Mouse (Mus musculus): ENCODE measurements around the gene Ppox. TPM values are rescaled to one million over a fixed set of nuclear protein-coding genes. Genes with fewer than 3 reads are reported as not detected.
A peak's percentile ranks its signal among the peaks of the same experiment; 100 is the strongest.
"Not testable (repeated sequence)": the region's sequence is repeated elsewhere in the genome, so short reads cannot be mapped to it uniquely, and the experiment has no call there.

The Ppox gene
- polyA plus RNA-seq, 1 experiment from 2014 or later, result 61.5 TPM

- Histone ChIP-seq H3K9me3 (no peaks in the 10 kb centered on the region), H3K4me2 (replicated peaks) (peak overlapping the region; percentile 83), H3K4me1 (peaks cover 55% of the 10 kb centered on the region), H3K27ac (replicated peaks) (peak overlapping the region; percentile 62), H3K36me3 (peaks cover 14% of the 10 kb centered on the region), H3K4me3 (peak overlapping the region; percentile 83; the same call in 1 of the 2 replicates), H3K27me3 (peaks cover 8% of the 10 kb centered on the region; the same call in 1 of the 2 replicates), H3K9ac (replicated peaks) (0 out of 2 replicates have a peak overlapping the region, but pooled peaks have one; percentile 38)
- 22% methylated on average over 4 of the region's 4 CpGs for WGBS
- no peak for ATAC-seq (ENCODE audit: low FRiP score, low read depth)
These were observed 33.1 kb downstream of the Ppox start for GRCm38 (mm10) chr1:171247916-171248315.

GRCm38 (mm10) chr1:171247453-171247841, 33.5 kb downstream of the Ppox start:
- H3K4me2 ChIP-seq (replicated peaks), result peak overlapping the region; percentile 83
- WGBS, result 19% methylated on average over 13 of the region's 13 CpGs
- H3K4me3 ChIP-seq, result peak overlapping the region; percentile 83
- ATAC-seq (ENCODE audit: low FRiP score, low read depth), result peak; percentile 3; the same call in 1 of the 2 replicates
- H3K36me3 ChIP-seq, result peaks cover 19% of the 10 kb centered on the region
- no peaks in the 10 kb centered on the region for H3K9me3 ChIP-seq
- peak overlapping the region; percentile 38; the same call in 1 of the 2 replicates for H3K9ac ChIP-seq (replicated peaks)
- H3K27ac ChIP-seq (replicated peaks), result peak overlapping the region; percentile 62
- H3K27me3 ChIP-seq, result 0 out of 2 replicates have a peak, but pooled peaks cover 5% of the 10 kb centered on the region
- H3K4me1 ChIP-seq, result peaks cover 53% of the 10 kb centered on the region

DNA sequence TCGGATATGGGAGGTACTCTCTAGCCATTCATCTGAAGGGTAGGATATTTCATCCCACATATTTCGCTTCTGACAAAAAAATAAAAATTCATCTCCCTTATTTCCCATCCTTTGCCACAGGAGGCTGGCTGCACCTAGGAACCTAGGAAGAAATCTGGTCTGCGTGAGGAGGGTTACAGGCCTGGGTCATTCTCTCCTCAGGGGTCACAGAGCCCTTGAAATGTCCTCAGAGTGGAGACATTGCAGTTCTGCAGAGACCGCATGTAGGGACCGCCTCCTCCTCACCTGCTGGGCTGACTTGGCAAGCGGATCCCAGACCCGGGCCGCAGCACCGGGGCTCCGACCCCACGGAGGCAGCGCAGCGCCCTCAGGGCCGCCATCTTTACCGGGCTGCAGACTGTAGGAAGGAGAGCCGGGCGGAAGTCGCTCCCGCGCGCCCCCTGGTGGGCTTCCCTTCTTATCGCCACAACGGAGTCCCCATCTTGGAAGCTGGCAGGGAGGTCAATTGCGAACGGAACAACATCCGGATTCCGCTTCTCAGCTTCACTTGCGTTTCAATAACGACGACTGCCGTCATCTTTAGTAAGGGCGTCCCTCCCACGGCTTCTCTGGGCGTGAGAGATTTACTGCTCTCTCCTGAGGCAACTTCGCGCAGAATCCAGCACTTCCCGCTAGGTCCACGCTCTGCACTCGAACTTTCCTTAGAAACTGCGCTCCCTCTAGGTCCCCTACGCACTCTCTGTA, 34.1 kb downstream of the Ppox start:
- Histone ChIP-seq H3K27ac (replicated peaks) (peak overlapping the region; percentile 69), H3K9ac (replicated peaks) (peak overlapping the region; percentile 89), H3K36me3 (peaks cover 24% of the 10 kb centered on the region), H3K4me3 (peak overlapping the region; percentile 83), H3K4me2 (replicated peaks) (peak overlapping the region; percentile 83), H3K9me3 (no peaks in the 10 kb centered on the region), H3K27me3 (0 out of 2 replicates have a peak, but pooled peaks cover 5% of the 10 kb centered on the region), H3K4me1 (peaks cover 48% of the 10 kb centered on the region)
- WGBS, result 0% methylated on average over 41 of the region's 41 CpGs
- ATAC-seq (ENCODE audit: low FRiP score, low read depth), result peak; percentile 89

- Histone ChIP-seq H3K27me3 (0 out of 2 replicates have a peak, but pooled peaks cover 5% of the 10 kb centered on the region), H3K9me3 (no peaks in the 10 kb centered on the region), H3K4me2 (replicated peaks) (0 out of 2 replicates have a peak overlapping the region, but pooled peaks have one; percentile 83), H3K36me3 (peaks cover 38% of the 10 kb centered on the region), H3K9ac (replicated peaks) (no peak overlapping the region), H3K27ac (replicated peaks) (no peak overlapping the region), H3K4me3 (no peak overlapping the region), H3K4me1 (peaks cover 33% of the 10 kb centered on the region)
- no peak for ATAC-seq (ENCODE audit: low FRiP score, low read depth)
- WGBS, result 89% methylated on average over 8 of the region's 8 CpGs
These were observed 35.6 kb downstream of the Ppox start for GRCm38 (mm10) chr1:171245353-171245752.

- not testable (repeated sequence) for H3K27ac ChIP-seq (replicated peaks); H3K9me3 ChIP-seq; H3K4me3 ChIP-seq; H3K9ac ChIP-seq (replicated peaks); H3K4me2 ChIP-seq (replicated peaks); H3K27me3 ChIP-seq; ATAC-seq (ENCODE audit: low FRiP score, low read depth)
- WGBS, result 82% methylated on average over 12 of the region's 12 CpGs
- Histone ChIP-seq H3K36me3 (peaks cover 72% of the 10 kb centered on the region), H3K4me1 (peaks cover 13% of the 10 kb centered on the region)
These were observed 39.0 kb downstream of the Ppox start for GRCm38 (mm10) chr1:171241952-171242351.

DNA sequence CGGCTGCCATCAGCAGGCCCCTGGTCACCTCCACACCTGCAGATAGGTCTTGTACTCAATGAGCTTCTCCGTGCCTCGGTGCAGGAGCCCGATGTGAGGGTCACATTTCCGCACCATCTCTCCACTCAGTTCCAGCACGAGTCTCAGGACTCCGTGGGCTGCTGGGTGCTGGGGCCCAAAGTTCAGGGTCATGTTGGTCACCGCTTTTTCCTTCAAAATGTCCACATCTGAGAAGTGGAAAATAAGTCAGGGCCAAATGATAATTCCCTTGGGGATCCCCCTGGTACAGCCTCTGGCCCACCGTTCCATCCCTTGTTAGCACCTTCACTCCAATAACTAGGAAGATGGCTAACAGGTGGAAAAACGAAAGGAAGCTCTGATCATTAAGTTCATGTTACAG, 40.1 kb downstream of the Ppox start:
- Histone ChIP-seq H3K4me1 (peaks cover 7% of the 10 kb centered on the region), H3K9ac (replicated peaks) (no peak overlapping the region), H3K36me3 (peaks cover 81% of the 10 kb centered on the region), H3K4me2 (replicated peaks) (no peak overlapping the region), H3K9me3 (no peaks in the 10 kb centered on the region), H3K27ac (replicated peaks) (no peak overlapping the region), H3K4me3 (no peak overlapping the region), H3K27me3 (no peaks in the 10 kb centered on the region)
- ATAC-seq (ENCODE audit: low FRiP score, low read depth), result no peak
- WGBS, result 92% methylated on average over 10 of the region's 10 CpGs

DNA sequence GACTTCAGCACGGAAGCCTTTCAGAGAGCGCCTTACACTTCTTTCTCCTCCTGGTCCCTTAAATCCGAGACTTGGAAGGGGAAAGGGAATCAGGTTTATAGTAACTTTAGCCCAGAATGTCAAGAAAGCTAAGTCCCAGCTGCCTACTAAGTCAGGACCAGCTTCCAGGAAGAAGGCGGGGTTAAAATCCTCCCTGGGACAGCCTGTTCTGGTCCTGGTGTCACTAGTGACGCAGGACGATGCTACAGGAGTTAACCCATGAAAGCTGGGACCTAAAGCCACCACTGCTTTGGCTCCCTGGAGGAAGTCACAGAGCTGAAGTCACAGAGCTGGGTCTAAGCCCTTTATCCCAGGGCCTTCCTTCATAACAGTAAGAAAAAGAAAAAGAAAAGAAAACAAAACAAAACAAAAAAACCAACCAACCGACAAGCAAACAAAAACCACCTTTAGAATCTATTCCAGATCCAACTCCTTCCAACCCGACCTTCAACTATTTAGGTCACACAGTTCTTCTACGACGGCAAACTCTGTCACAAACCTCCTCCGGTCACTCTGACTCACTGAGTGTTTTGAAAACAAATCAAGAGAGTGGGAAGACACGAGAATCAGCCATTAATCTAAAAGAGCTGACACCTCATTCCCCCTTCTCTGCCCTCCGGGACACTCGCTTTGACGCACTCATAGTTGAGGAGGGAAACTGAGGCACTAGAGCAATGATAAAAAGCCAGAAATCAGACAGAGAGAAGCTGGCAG, 40.8 kb downstream of the Ppox start:
- WGBS, result 86% methylated on average over 15 of the region's 15 CpGs
- ATAC-seq (ENCODE audit: low FRiP score, low read depth), result no peak
- Histone ChIP-seq H3K9ac (replicated peaks) (no peak overlapping the region), H3K27me3 (no peaks in the 10 kb centered on the region), H3K36me3 (peaks cover 88% of the 10 kb centered on the region), H3K27ac (replicated peaks) (no peak overlapping the region), H3K4me3 (no peak overlapping the region), H3K4me2 (replicated peaks) (no peak overlapping the region), H3K9me3 (no peaks in the 10 kb centered on the region), H3K4me1 (0 out of 2 replicates have a peak, but pooled peaks cover 2% of the 10 kb centered on the region)

DNA sequence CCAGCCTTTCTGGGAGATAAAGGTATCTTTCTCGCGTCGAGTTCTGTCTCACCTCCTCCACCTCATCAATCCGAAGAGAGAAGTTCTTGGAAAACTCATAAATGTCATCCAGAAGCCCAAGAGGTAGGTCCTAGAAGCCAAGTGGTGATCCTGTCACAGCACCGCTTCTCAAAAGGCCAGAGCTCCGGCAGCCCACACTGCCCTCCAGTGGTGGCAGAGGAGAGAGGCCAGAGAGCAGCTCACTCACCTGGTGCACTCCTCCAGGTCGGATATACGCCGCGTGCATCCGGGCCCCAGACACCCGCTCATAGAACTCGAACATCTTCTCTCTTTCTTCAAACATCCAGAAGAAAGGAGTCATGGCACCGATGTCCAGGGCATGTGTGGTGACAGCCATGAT, 42.5 kb downstream of the Ppox start:
- WGBS, result 70% methylated on average over 14 of the region's 14 CpGs
- Histone ChIP-seq H3K4me3 (no peak overlapping the region), H3K36me3 (peaks cover 96% of the 10 kb centered on the region), H3K27me3 (no peaks in the 10 kb centered on the region), H3K9ac (replicated peaks) (no peak overlapping the region), H3K4me2 (replicated peaks) (no peak overlapping the region), H3K4me1 (no peaks in the 10 kb centered on the region), H3K9me3 (no peaks in the 10 kb centered on the region), H3K27ac (replicated peaks) (no peak overlapping the region)
- ATAC-seq (ENCODE audit: low FRiP score, low read depth), result no peak

- H3K36me3 ChIP-seq, result peaks cover 88% of the 10 kb centered on the region
These were observed 43.5 kb downstream of the Ppox start for GRCm38 (mm10) chr1:171237438-171237837.

DNA sequence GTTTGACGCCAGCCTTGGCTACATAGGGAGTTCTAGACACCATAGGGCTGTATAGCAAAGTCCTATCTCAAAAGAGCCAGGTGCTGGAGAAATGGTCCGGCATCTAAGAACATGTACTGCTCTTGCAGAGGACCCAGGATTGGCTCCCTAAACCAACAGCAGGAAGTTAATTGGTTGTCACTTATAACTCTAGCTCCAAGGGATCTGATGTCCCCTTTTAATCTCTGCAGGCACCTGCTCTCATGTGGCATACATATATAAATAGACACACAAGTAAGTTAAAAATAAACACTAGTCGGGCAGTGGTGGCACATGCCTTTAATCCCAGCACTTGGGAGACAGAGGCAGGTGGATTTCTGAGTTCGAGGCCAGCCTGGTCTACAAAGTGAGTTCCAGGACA, 45.2 kb downstream of the Ppox start:
- Histone ChIP-seq H3K36me3 (peaks cover 74% of the 10 kb centered on the region), H3K27ac (replicated peaks) (no peak overlapping the region), H3K9me3 (no peaks in the 10 kb centered on the region), H3K9ac (replicated peaks) (no peak overlapping the region), H3K4me1 (no peaks in the 10 kb centered on the region), H3K27me3 (no peaks in the 10 kb centered on the region), H3K4me3 (no peak overlapping the region), H3K4me2 (replicated peaks) (no peak overlapping the region)
- WGBS, result 93% methylated on average over 4 of the region's 4 CpGs
- ATAC-seq (ENCODE audit: low FRiP score, low read depth), result no peak

More at GRCm38 (mm10) chr1:171237438-171237837, 43.5 kb downstream of the Ppox start:
- H3K4me1 ChIP-seq, result no peaks in the 10 kb centered on the region
- ATAC-seq (ENCODE audit: low FRiP score, low read depth), result no peak
- no peak overlapping the region for H3K4me3 ChIP-seq
- H3K9me3 ChIP-seq, result no peaks in the 10 kb centered on the region
- WGBS, result 69% methylated on average over 6 of the region's 6 CpGs
- no peak overlapping the region for H3K9ac ChIP-seq (replicated peaks)
- no peaks in the 10 kb centered on the region for H3K27me3 ChIP-seq
- no peak overlapping the region for H3K4me2 ChIP-seq (replicated peaks)
- H3K27ac ChIP-seq (replicated peaks), result no peak overlapping the region

GRCm38 (mm10) chr1:171234538-171234937, 46.4 kb downstream of the Ppox start:
- no peak overlapping the region for H3K27ac ChIP-seq (replicated peaks)
- H3K4me3 ChIP-seq, result no peak overlapping the region
- peaks cover 61% of the 10 kb centered on the region for H3K36me3 ChIP-seq
- no peak overlapping the region for H3K4me2 ChIP-seq (replicated peaks)
- peaks cover 6% of the 10 kb centered on the region; the same call in 1 of the 2 replicates for H3K4me1 ChIP-seq
- H3K9ac ChIP-seq (replicated peaks), result no peak overlapping the region
- ATAC-seq (ENCODE audit: low FRiP score, low read depth), result no peak
- WGBS, result 97% methylated on average over 4 of the region's 4 CpGs
- H3K9me3 ChIP-seq, result no peaks in the 10 kb centered on the region
- H3K27me3 ChIP-seq, result no peaks in the 10 kb centered on the region

- H3K27ac ChIP-seq (replicated peaks), result no peak within 1 kb of the TSS
- H3K4me1 ChIP-seq, result peaks cover 8% of the 10 kb centered on the region; the same call in 1 of the 2 replicates
- no peak for ATAC-seq (ENCODE audit: low FRiP score, low read depth)
- H3K36me3 ChIP-seq, result peaks cover 57% of the 10 kb centered on the region
- no peaks in the 10 kb centered on the region for H3K9me3 ChIP-seq
- H3K9ac ChIP-seq (replicated peaks), result no peak within 1 kb of the TSS
- no peak within 1 kb of the TSS for H3K4me2 ChIP-seq (replicated peaks)
- 93% methylated on average over 14 of the region's 14 CpGs for WGBS
- no peak within 1 kb of the TSS for H3K4me3 ChIP-seq
- H3K27me3 ChIP-seq, result no peaks in the 10 kb centered on the region
These were observed 46.9 kb downstream of the Ppox start, which contains the start of gene Fcer1g for GRCm38 (mm10) chr1:171234126-171234525. Gene Fcer1g, minus strand, starts transcription at chr1:171234365.

Data from midbrain, embryonic 12.5 days (tissue).